8 mouse cellular contexts compared by ENCODE assay signal in genomic region chr1:79439609-79440308, GRCm38 (mm10). TPM values are rescaled to one million over a fixed set of nuclear protein-coding genes. Genes with fewer than 3 reads are reported as not detected.
DNase-seq lines count a peak whose midpoint lies in the region; ATAC-seq and TF ChIP-seq lines count a peak whose summit lies in the region.

Gene Scg2, minus strand, starts transcription at chr1:79440120.

- peaks cover 4% of the 10 kb centered on the region for H3K27me3 ChIP-seq in Patski
- no peaks in the 10 kb centered on the region for H3K27me3 ChIP-seq in hindbrain, embryonic 11.5 days (ENCODE audit: control insufficient read depth, insufficient read depth, low read length)
- H3K27me3 ChIP-seq in lung, embryonic 14.5 days (ENCODE audit: insufficient read depth, low read length): no peaks in the 10 kb centered on the region

- CTCF ChIA-PET in Patski (lab: Charles Lee): interaction anchor here (1.0 to 1.2 kb wide), 2 partner anchors 12 to 586 kb away, joined by 3 to 5 read pairs; no protein-coding TSS in a partner anchor

- H3K36me3 ChIP-seq in hindbrain, embryonic 11.5 days (ENCODE audit: control insufficient read depth, insufficient read depth, low read length): no peaks in the 10 kb centered on the region
- no peaks in the 10 kb centered on the region for H3K36me3 ChIP-seq in lung, embryonic 14.5 days (ENCODE audit: insufficient read depth)

- POLR2A ChIA-PET in Patski (lab: Charles Lee): no interaction called here

- peak; percentile 65 for DNase-seq in Patski (ENCODE audit: low read depth, low spot score)
- peak; percentile 96 for DNase-seq in cerebellum, adult 9-10 months
- peak; percentile 77 to 91 for DNase-seq in frontal cortex, adult 2 months (ENCODE audit: extremely low spot score in 1 of 2, low spot score in 1 of 2)
- peak; percentile 91 for DNase-seq in hindbrain, embryonic 11.5 days (ENCODE audit: low spot score)
- DNase-seq in layer of hippocampus, adult 2 months (ENCODE audit: low spot score in 2 of 2): peak; percentile 82 to 91
- DNase-seq in lung, embryonic 14.5 days: peak; percentile 97
- DNase-seq in ovary, postnatal 14 days (ENCODE audit: low spot score): peak; percentile 78
- peak; percentile 76 for DNase-seq in urinary bladder, postnatal 25 days (ENCODE audit: low spot score)

- H3K4me1 ChIP-seq in hindbrain, embryonic 11.5 days (replicated peaks; ENCODE audit: control insufficient read depth, insufficient read depth, low read length): no peaks in the 10 kb centered on the region
- H3K4me1 ChIP-seq in lung, embryonic 14.5 days (ENCODE audit: insufficient read depth): no peaks in the 10 kb centered on the region

- WGBS in hindbrain, embryonic 11.5 days: 15% methylated on average over 22 of the region's 22 CpGs
- 13% methylated on average over 22 of the region's 22 CpGs for WGBS in lung, embryonic 14.5 days

- TF ChIP-seq CTCF in Patski (IDR thresholded peaks at IDR 0.05): peak; percentile 72
- TF ChIP-seq CTCF in layer of hippocampus, adult 2 months (conservative IDR thresholded peaks at IDR 0.05): peak; percentile 84
- TF ChIP-seq CTCF in lung, embryonic 14.5 days (IDR thresholded peaks at IDR 0.05; ENCODE audit: low read depth): peak; percentile 43

- in situ Hi-C loops in Patski (cut with MboI; ENCODE audit: low pct_unique_long_range_greater_than_20kb): loop anchor here (10.0 kb wide), 1 partner anchor 715 kb away; no protein-coding TSS in a partner anchor

- ATAC-seq in Patski: peak; percentile 93
- peak; percentile 96 for ATAC-seq in hindbrain, embryonic 11.5 days (ENCODE audit: low FRiP score)
- peak; percentile 99 for ATAC-seq in lung, embryonic 14.5 days (ENCODE audit: insufficient read depth)

- peak within 1 kb of the TSS; percentile 17 for H3K4me3 ChIP-seq in hindbrain, embryonic 11.5 days (ENCODE audit: low read depth, low read length)
- peak within 1 kb of the TSS; percentile 59 for H3K4me3 ChIP-seq in layer of hippocampus, adult 2 months
- H3K4me3 ChIP-seq in lung, embryonic 14.5 days (ENCODE audit: low read depth, low read length): no peak within 1 kb of the TSS

- peak within 1 kb of the TSS; percentile 31 for H3K4me2 ChIP-seq in hindbrain, embryonic 11.5 days (replicated peaks; ENCODE audit: low read depth, low read length)
- H3K4me2 ChIP-seq in lung, embryonic 14.5 days: no peak within 1 kb of the TSS

- H3K9me3 ChIP-seq in hindbrain, embryonic 11.5 days (ENCODE audit: control insufficient read depth, low read length): no peaks in the 10 kb centered on the region
- H3K9me3 ChIP-seq in lung, embryonic 14.5 days (ENCODE audit: low read depth, low read length): no peaks in the 10 kb centered on the region

- H3K9ac ChIP-seq in hindbrain, embryonic 11.5 days (ENCODE audit: low read depth, low read length): no peak within 1 kb of the TSS
- H3K9ac ChIP-seq in lung, embryonic 14.5 days: no peak within 1 kb of the TSS

- H3K27ac ChIP-seq in hindbrain, embryonic 11.5 days (ENCODE audit: low read depth, low read length): no peak within 1 kb of the TSS
- H3K27ac ChIP-seq in layer of hippocampus, adult 2 months: peak within 1 kb of the TSS; percentile 86
- H3K27ac ChIP-seq in lung, embryonic 14.5 days (ENCODE audit: low read depth): no peak within 1 kb of the TSS

RNA-seq across cellular contexts. Expression of gene Scg2, which starts in this region (rescaled TPM):
- 4.6 TPM for polyA plus RNA-seq in Patski (2021)
- polyA plus RNA-seq in frontal cortex, adult 2 months (2012; rRNA removed): 201 and 227 TPM in 2 replicates
- 9.3 and 13.4 TPM in 2 replicates for polyA plus RNA-seq in hindbrain, embryonic 11.5 days (2014; fragmentation: Nextera tagmentation; extraction: Ambion mirVana)
- total RNA-seq in layer of hippocampus, adult 2 months (2021): 100 to 1,000 TPM; 181 to 183 TPM
- polyA plus RNA-seq in lung, embryonic 14.5 days (2014; fragmentation: Nextera tagmentation; extraction: Ambion mirVana): 0.12 TPM in 1 of 2 replicates, not detected in the other

Comparison
In these comparisons a context has a peak if more than half of its experiments do, and no peak if none do; other contexts are left out.
1. RNA of gene Scg2 (polyA plus RNA-seq): 201 to 227 TPM in frontal cortex, adult 2 months; 9.3 to 13.4 TPM in hindbrain, embryonic 11.5 days, 4.6 TPM in Patski (single experiment) and 0.12 TPM in lung, embryonic 14.5 days; every median in the first group is over 10 times any median in the second.
2. Peak in DNase-seq and ATAC-seq in lung, embryonic 14.5 days; RNA of the gene not detected or under 1 TPM.
3. Peak in every context shown above with its lines, with median percentiles within 50 percentile points of each other: ATAC-seq, DNase-seq and CTCF ChIP-seq.